Mouse (Mus musculus) MEL (cell line): ENCODE data around the gene Cx3cr1. TPM values are rescaled to one million over a fixed set of nuclear protein-coding genes. Genes with fewer than 3 reads are reported as not detected.

Experiments
- DNase-seq: peaks from one replicate; pipeline ENCODE4 v3.0.0; 2011; ENCODE audit warnings: low read depth, low spot score
- H3K27ac ChIP-seq: 2 replicates; pipeline ENCODE4 v1.5.1; 2012; ENCODE audit warnings: low read depth, mild to moderate bottlenecking, control low read depth, low read length, moderate library complexity; ENCODE audit not compliant: control insufficient read depth
- H3K27me3 ChIP-seq, 2 experiments: fragments of 150-350 bp in 1 of 2; sonication (generic) in 1 of 2; 2 replicates each; pipeline ENCODE4 v1.6.1; 2012; ENCODE audit warnings: low read length in 2 of 2, mild to moderate bottlenecking in 2 of 2, improper control_type of control experiment in 1 of 2, moderate library complexity in 1 of 2; ENCODE audit not compliant: insufficient read depth in 2 of 2, control insufficient read depth in 1 of 2
- H3K36me3 ChIP-seq, 2 experiments: 2 replicates each; pipeline ENCODE4 v1.6.1; 2012 to 2014; ENCODE audit warnings: low read length in 2 of 2, improper control_type of control experiment in 1 of 2, inconsistent platforms in 1 of 2, mild to moderate bottlenecking in 1 of 2; ENCODE audit not compliant: insufficient read depth in 2 of 2, control insufficient read depth in 1 of 2
- H3K4me1 ChIP-seq, 2 experiments: fragments of 150-350 bp in 1 of 2; sonication (generic) in 1 of 2; 2 replicates each; pipeline ENCODE4 v1.6.1; 2012; ENCODE audit warnings: low read length in 2 of 2, improper control_type of control experiment in 1 of 2, mild to moderate bottlenecking in 1 of 2; ENCODE audit not compliant: insufficient read depth in 2 of 2, control insufficient read depth in 1 of 2
- H3K4me3 ChIP-seq, 2 experiments: fragments of 150-350 bp in 1 of 2; sonication (generic) in 1 of 2; 2 replicates each; pipeline ENCODE4 v1.5.1; 2012; ENCODE audit warnings: low read depth in 2 of 2, low read length in 2 of 2, mild to moderate bottlenecking in 2 of 2, moderate library complexity in 2 of 2, control low read depth in 1 of 2, improper control_type of control experiment in 1 of 2; ENCODE audit not compliant: control insufficient read depth in 1 of 2, insufficient read depth in 1 of 2
- H3K79me2 ChIP-seq: 2 replicates; pipeline ENCODE4 v1.6.1; 2012; ENCODE audit warnings: mild to moderate bottlenecking, low read length, moderate library complexity; ENCODE audit not compliant: control insufficient read depth, poor library complexity, insufficient read depth
- H3K9ac ChIP-seq: 2 replicates; pipeline ENCODE4 v1.6.1; 2012; ENCODE audit warnings: low read depth, mild to moderate bottlenecking, control low read depth, low read length, moderate library complexity; ENCODE audit not compliant: control insufficient read depth, poor library complexity, severe bottlenecking
- H3K9me3 ChIP-seq: fragments of 150-350 bp; sonication (generic); replicated peaks from 2 replicates; pipeline ENCODE4 v1.6.1; 2012; ENCODE audit warnings: mild to moderate bottlenecking, low read length, improper control_type of control experiment, moderate library complexity; ENCODE audit not compliant: insufficient read depth
- CHD1 ChIP-seq: IDR thresholded peaks from 2 replicates; pipeline ENCODE4 v1.6.1; 2012; ENCODE audit warnings: low read depth, mild to moderate bottlenecking, inconsistent platforms, low read length, improper control_type of control experiment
- CTCF ChIP-seq, 3 experiments: IDR thresholded peaks in 2 of 3; conservative IDR thresholded peaks in 1 of 3; 2 replicates each; pipeline ENCODE4 v1.5.1; 2011 to 2012; ENCODE audit warnings: low read length in 3 of 3, low read depth in 2 of 3, mild to moderate bottlenecking in 2 of 3, improper control_type of control experiment in 1 of 3, inconsistent platforms in 1 of 3, mixed read lengths in 1 of 3, moderate library complexity in 1 of 3; ENCODE audit not compliant: control insufficient read depth in 1 of 3, insufficient read depth in 1 of 3, poor library complexity in 1 of 3, severe bottlenecking in 1 of 3
- GABPA ChIP-seq: IDR thresholded peaks from 2 replicates; pipeline ENCODE4 v1.6.1; 2012; ENCODE audit warnings: low read depth, mild to moderate bottlenecking, inconsistent platforms, low read length, improper control_type of control experiment, moderate library complexity
- JUND ChIP-seq: IDR thresholded peaks from 2 replicates; pipeline ENCODE4 v1.6.1; 2011; ENCODE audit warnings: low read depth, mild to moderate bottlenecking, improper control_type of control experiment, low read length
- MAX ChIP-seq: IDR thresholded peaks from 2 replicates; pipeline ENCODE4 v1.6.1; 2011; ENCODE audit warnings: low read length, improper control_type of control experiment
- MXI1 ChIP-seq: IDR thresholded peaks from 2 replicates; pipeline ENCODE4 v1.6.1; 2011; ENCODE audit warnings: mild to moderate bottlenecking, low read depth, low read length, improper control_type of control experiment
- RCOR1 ChIP-seq: IDR thresholded peaks from 2 replicates; pipeline ENCODE4 v1.6.1; 2012; ENCODE audit warnings: low read depth, mild to moderate bottlenecking, inconsistent platforms, low read length, improper control_type of control experiment
- SIN3A ChIP-seq: IDR thresholded peaks from 2 replicates; pipeline ENCODE4 v1.6.1; 2012; ENCODE audit warnings: low read length, improper control_type of control experiment, inconsistent platforms
- TBP ChIP-seq: IDR thresholded peaks from 2 replicates; pipeline ENCODE4 v1.8.0; 2011; ENCODE audit warnings: low read depth, low read length, improper control_type of control experiment
- TCF12 ChIP-seq: IDR thresholded peaks from 2 replicates; pipeline ENCODE4 v1.6.1; 2014; ENCODE audit warnings: low read depth, mild to moderate bottlenecking, inconsistent platforms, low read length, improper control_type of control experiment, moderate library complexity
- USF2 ChIP-seq, 2 experiments: IDR thresholded peaks; 2 replicates each; pipeline ENCODE4 v1.6.1; 2011 to 2012; ENCODE audit warnings: improper control_type of control experiment in 2 of 2, low read length in 2 of 2, borderline replicate concordance in 1 of 2, inconsistent platforms in 1 of 2, low read depth in 1 of 2, mild to moderate bottlenecking in 1 of 2; ENCODE audit not compliant: insufficient read depth in 1 of 2
- ZNF384 ChIP-seq: IDR thresholded peaks from 2 replicates; pipeline ENCODE4 v1.6.1; 2012; ENCODE audit warnings: low read depth, mild to moderate bottlenecking, inconsistent platforms, low read length, improper control_type of control experiment
- polyA plus RNA-seq, 2 experiments: library from polyadenylated mRNA; stranded (reverse) in 1 of 2; unstranded in 1 of 2; fragments of >175 nt in 1 of 2; fragments of >200 nt in 1 of 2; gene quantifications; 2 replicates each; pipeline versions ENCODE4 v1.2.1 to v1.2.4; 2012; ENCODE audit warnings: low replicate concordance in 2 of 2, low read depth in 1 of 2; ENCODE audit not compliant: insufficient read length in 2 of 2, insufficient read depth in 1 of 2, missing spikeins in 1 of 2
- total RNA-seq: library from RNA; depleted of rRNA; stranded (reverse); fragments of 300-350 nt; gene quantifications from 2 replicates; pipeline ENCODE4 v1.2.3, GENCODE M21; 2012

Gene Cx3cr1
- total and polyA plus RNA-seq, 3 experiments, result not detected

- Histone ChIP-seq H3K4me3 (no peak overlapping the region), H3K9ac (no peak overlapping the region)
- TF ChIP-seq CTCF (IDR thresholded peaks at IDR 0.05 in 2 of 3, conservative IDR thresholded peaks at IDR 0.05 in 1 of 3; ENCODE audit: control insufficient read depth in 1 of 3, insufficient read depth in 1 of 3, low read depth in 2 of 3, low read length in 3 of 3, poor library complexity in 1 of 3, severe bottlenecking in 1 of 3) (no peak), JUND (no peak), SIN3A (no peak), CHD1 (no peak), ZNF384 (no peak), GABPA (no peak), MXI1 (no peak), TCF12 (no peak), RCOR1 (no peak)
Measured at GRCm38 (mm10) chr9:120079901-120080300, 10.2 kb upstream of the Cx3cr1 start.

GRCm38 (mm10) chr9:120078241-120078640 is 8.6 kb upstream of the Cx3cr1 start:
- H3K27me3 ChIP-seq, result no peaks in the 10 kb centered on the region; a peak in 1 of 4 replicates
- H3K36me3 ChIP-seq, result no peaks in the 10 kb centered on the region
- no peaks in the 10 kb centered on the region for H3K79me2 ChIP-seq
- no peaks in the 10 kb centered on the region for H3K9me3 ChIP-seq
- H3K9ac ChIP-seq, result no peak overlapping the region
- DNase-seq, result no peak
- H3K27ac ChIP-seq, result no peak overlapping the region
- H3K4me1 ChIP-seq, result peaks cover 0 to 6% of the 10 kb centered on the region in 2 experiments; a peak in 2 of 4 replicates
- no peak overlapping the region for H3K4me3 ChIP-seq
- no peak for TF ChIP-seq MAX
- TF ChIP-seq RCOR1, result no peak
- no peak for TF ChIP-seq TBP
- TF ChIP-seq, all 39 proteins: peak for 0

More at GRCm38 (mm10) chr9:120079901-120080300, 10.2 kb upstream of the Cx3cr1 start:
- DNase-seq, result no peak
- Histone ChIP-seq H3K9me3 (no peaks in the 10 kb centered on the region), H3K4me1 (peaks cover 0 to 10% of the 10 kb centered on the region in 2 experiments; a peak in 2 of 4 replicates), H3K79me2 (no peaks in the 10 kb centered on the region), H3K27ac (no peak overlapping the region), H3K36me3 (no peaks in the 10 kb centered on the region), H3K27me3 (no peaks in the 10 kb centered on the region; a peak in 1 of 4 replicates)

- no peaks in the 10 kb centered on the region for H3K79me2 ChIP-seq
- no peaks in the 10 kb centered on the region for H3K9me3 ChIP-seq
- H3K27me3 ChIP-seq, result no peaks in the 10 kb centered on the region; a peak in 1 of 4 replicates
- H3K27ac ChIP-seq, result no peak overlapping the region
- no peak overlapping the region for H3K4me3 ChIP-seq
- TF ChIP-seq USF2 (IDR thresholded peaks at IDR 0.05; ENCODE audit: borderline replicate concordance in 1 of 2, insufficient read depth in 1 of 2, low read depth in 1 of 2, low read length in 2 of 2) (no peak), MAX (no peak)
- H3K9ac ChIP-seq, result no peak overlapping the region
- no peak for DNase-seq
- no peaks in the 10 kb centered on the region for H3K36me3 ChIP-seq
- no peaks in the 10 kb centered on the region for H3K4me1 ChIP-seq
Measured at GRCm38 (mm10) chr9:120074516-120074915, 4.8 kb upstream of the Cx3cr1 start.
